Mouse (Mus musculus): ENCODE results near the gene Hfe. TPM values are rescaled to one million over a fixed set of nuclear protein-coding genes. Genes with fewer than 3 reads are reported as not detected.
A peak's percentile ranks its signal among the peaks of the same experiment; 100 is the strongest.
"Not testable (repeated sequence)": the region's sequence is repeated elsewhere in the genome, so short reads cannot be mapped to it uniquely, and the experiment has no call there.

The Hfe gene
- polyA plus RNA-seq, 1 experiment from 2014 or later, result 2.0 TPM

GRCm38 (mm10) chr13:23685121-23685861 lies 25.4 kb downstream of the Hfe start:
- peak overlapping the region; percentile 52 for H3K4me3 ChIP-seq
- H3K9me3 ChIP-seq (replicated peaks), result no peaks in the 10 kb centered on the region
- no peaks in the 10 kb centered on the region for H3K36me3 ChIP-seq
- peak; percentile 49 for DNase-seq (ENCODE audit: low spot score)
- H3K27ac ChIP-seq, result peak overlapping the region; percentile 91
- H3K27me3 ChIP-seq (ENCODE audit: low read depth, poor library complexity, severe bottlenecking), result no peaks in the 10 kb centered on the region
- H3K4me1 ChIP-seq, result peaks cover 20% of the 10 kb centered on the region
- WGBS, result 23% methylated on average over 15 of the region's 15 CpGs

GRCm38 (mm10) chr13:23684295-23684945 lies 26.2 kb downstream of the Hfe start:
- not testable (repeated sequence) for H3K27me3 ChIP-seq (ENCODE audit: low read depth, poor library complexity, severe bottlenecking); H3K36me3 ChIP-seq; H3K9me3 ChIP-seq (replicated peaks)
- Histone ChIP-seq H3K4me3 (peak overlapping the region; percentile 52), H3K27ac (peak overlapping the region; percentile 91), H3K4me1 (peaks cover 20% of the 10 kb centered on the region)
- DNase-seq (ENCODE audit: low spot score), result peak; percentile 59
- WGBS, result under 1% methylated on average over 22 of the region's 37 CpGs

DNA sequence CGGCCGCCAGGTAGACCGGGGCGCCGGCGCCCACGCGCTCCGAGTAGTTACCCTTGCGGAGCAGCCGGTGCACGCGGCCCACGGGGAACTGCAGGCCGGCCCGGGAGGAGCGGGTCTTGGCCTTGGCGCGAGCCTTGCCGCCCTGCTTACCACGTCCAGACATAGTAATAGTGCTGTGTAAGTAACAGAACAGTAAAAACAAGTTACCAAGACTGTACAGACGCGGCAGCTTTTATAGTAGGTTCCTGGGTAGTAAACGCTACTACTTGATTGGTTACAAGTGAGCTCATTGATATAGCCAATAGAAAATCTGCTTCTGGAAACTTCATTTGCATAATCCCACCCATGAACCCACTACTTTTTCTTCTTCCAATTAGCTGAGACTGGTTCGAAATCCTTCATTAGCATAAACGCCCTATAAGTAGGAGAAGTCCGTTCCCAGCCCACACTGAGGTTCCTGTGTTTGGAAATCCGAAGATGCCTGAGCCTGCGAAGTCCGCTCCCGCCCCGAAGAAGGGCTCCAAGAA lies 26.8 kb downstream of the Hfe start, which contains the start of the genes Hist1h2ac and Hist1h2bc:
Gene Hist1h2ac, minus strand, starts transcription at position 194 of the 527 bp plus-strand sequence.
Gene Hist1h2bc, plus strand, starts transcription at position 445 of the 527 bp plus-strand sequence.
- Histone ChIP-seq H3K4me3 (peak within 1 kb of the TSS; percentile 52), H3K36me3 (no peaks in the 10 kb centered on the region), H3K27me3 (ENCODE audit: low read depth, poor library complexity, severe bottlenecking) (no peaks in the 10 kb centered on the region), H3K4me1 (peaks cover 20% of the 10 kb centered on the region), H3K9me3 (replicated peaks) (no peaks in the 10 kb centered on the region), H3K27ac (peak within 1 kb of the TSS; percentile 91)
- WGBS, result 0% methylated on average over 32 of the region's 32 CpGs
- DNase-seq (ENCODE audit: low spot score), result peak; percentile 80

DNA sequence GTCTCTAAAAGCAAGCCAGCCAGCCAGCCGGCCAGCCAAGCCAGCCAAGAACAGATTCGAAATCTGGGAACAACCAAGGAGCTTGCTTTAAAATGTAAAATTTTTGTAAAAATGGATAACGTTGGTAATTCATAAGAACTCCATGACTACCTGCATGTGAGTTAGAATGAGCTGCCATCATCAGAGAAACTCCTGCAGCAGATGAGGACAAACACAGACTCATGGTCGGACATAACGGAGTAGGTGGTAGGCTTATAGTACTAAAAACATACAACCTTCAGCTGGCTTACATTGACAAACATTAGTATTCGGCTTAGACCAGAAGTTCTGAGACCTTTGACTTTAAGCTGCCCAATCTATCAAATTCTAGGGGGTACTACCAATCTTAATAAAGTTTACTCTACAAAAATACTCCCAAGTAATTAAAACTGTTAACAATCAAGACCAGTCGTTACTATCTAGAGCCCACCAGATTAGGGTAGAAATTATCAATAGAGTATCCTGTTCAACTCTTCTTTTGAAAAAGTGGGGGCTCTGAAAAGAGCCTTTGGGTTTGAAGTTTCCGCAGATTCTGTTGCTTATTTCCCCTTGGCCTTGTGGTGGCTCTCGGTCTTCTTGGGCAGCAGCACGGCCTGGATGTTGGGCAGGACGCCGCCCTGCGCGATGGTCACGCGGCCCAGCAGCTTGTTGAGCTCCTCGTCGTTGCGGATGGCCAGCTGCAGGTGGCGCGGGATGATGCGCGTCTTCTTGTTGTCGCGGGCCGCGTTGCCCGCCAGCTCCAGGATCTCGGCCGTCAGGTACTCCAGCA lies 27.5 kb downstream of the Hfe start:
- H3K27me3 ChIP-seq (ENCODE audit: low read depth, poor library complexity, severe bottlenecking); H3K9me3 ChIP-seq (replicated peaks); H3K36me3 ChIP-seq: not testable (repeated sequence)
- H3K4me1 ChIP-seq, result peaks cover 20% of the 10 kb centered on the region
- DNase-seq (ENCODE audit: low spot score), result peak; percentile 50
- 11% methylated on average over 17 of the region's 30 CpGs for WGBS
- H3K4me3 ChIP-seq, result peak overlapping the region; percentile 50
- peak overlapping the region; percentile 87 for H3K27ac ChIP-seq

DNA sequence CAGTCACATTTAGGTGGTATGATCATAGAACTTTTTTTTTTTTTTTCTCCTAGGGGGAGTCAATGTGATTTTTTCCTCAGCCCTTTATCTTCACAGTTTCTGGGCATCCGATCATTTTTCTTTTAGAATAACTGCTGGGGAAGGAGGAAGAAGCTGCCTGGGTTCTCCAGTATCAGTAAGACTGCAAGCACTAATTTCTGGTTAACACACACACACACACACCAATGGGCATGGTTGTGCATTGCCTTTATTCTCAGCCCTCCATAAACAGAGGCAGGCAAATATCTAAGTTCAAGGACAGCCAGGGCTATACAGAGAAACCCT lies 28.1 kb downstream of the Hfe start:
- WGBS, result 74% methylated on average over 1 of the region's 1 CpGs
- peak overlapping the region; percentile 87 for H3K27ac ChIP-seq
- no peaks in the 10 kb centered on the region for H3K36me3 ChIP-seq
- peaks cover 20% of the 10 kb centered on the region for H3K4me1 ChIP-seq
- H3K9me3 ChIP-seq (replicated peaks), result no peaks in the 10 kb centered on the region
- H3K27me3 ChIP-seq (ENCODE audit: low read depth, poor library complexity, severe bottlenecking), result no peaks in the 10 kb centered on the region
- DNase-seq (ENCODE audit: low spot score), result no peak
- peak overlapping the region; percentile 50 for H3K4me3 ChIP-seq

DNA sequence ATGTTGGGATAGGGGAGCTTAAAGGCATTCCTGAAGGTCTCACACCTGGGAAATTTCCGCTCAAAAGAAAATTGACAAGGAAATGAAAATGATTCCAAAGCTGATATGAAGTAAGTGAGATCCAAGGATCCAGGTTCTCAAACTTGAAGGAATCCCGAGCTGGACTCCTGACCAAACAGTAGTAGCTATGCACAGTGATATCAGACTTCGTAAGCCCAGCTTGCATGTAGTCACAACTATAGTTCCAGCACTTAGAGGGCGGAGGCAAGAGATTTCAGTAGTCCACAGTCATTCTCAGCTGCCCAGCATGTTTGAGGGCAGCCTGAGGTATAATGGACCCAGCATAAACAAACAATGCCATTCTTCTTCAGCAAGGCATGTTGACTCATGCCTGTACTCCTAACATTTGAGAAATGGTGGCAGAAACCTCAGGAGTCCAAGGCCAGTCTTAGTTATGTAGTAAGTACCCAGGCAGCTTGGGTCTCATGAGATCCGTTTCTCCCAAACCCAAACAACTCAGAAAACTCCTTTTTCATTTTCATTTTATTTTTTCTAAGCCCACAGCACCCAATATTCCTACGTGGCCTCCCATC lies 28.6 kb downstream of the Hfe start:
- Histone ChIP-seq H3K27me3 (ENCODE audit: low read depth, poor library complexity, severe bottlenecking) (no peaks in the 10 kb centered on the region), H3K9me3 (replicated peaks) (no peaks in the 10 kb centered on the region), H3K36me3 (no peaks in the 10 kb centered on the region), H3K27ac (peak overlapping the region; percentile 87; the same call in 1 of the 2 replicates), H3K4me3 (no peak overlapping the region), H3K4me1 (peaks cover 20% of the 10 kb centered on the region)
- no peak for DNase-seq (ENCODE audit: low spot score)
- 88% methylated on average over 6 of the region's 6 CpGs for WGBS

GRCm38 (mm10) chr13:23662536-23662935 lies 48.1 kb downstream of the Hfe start:
- 87% methylated on average over 3 of the region's 3 CpGs for WGBS
- DNase-seq (ENCODE audit: low spot score), result no peak

DNA sequence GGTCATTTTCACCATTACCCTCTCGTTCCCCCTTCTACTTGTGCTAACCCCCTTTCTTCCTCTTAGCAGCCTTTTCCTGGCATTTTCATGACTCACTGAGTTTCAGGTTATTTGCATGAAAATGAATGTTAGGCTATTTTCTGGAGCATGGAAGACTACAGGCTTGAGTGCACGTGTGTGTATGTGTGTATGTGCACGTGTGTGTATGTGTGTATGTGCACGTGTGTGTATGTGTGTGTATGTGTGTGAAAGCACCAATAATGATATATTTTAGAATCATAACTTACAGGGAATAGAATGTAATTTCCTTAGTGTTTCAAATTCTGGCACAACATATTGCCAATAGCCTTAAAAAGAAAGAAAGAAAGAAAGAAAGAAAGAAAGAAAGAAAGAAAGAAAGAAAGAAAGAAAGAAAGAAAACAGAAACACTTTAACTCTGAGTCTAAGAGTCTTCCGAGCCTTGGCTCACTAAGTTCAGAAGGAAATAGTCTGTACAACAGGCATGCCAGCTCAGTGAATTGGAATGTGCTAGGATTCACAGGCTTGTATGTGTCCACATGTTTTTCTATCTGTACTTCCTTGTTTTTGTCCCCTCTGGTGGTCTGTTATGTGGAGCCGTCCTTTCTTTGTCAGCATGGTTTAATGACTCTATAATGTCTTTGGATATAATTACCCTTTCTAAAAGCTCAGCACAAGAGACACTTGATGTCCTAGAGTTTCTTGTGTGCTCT lies 50.9 kb downstream of the Hfe start:
- H3K4me3 ChIP-seq, result no peak overlapping the region
- 81% methylated on average over 6 of the region's 6 CpGs for WGBS
- no peaks in the 10 kb centered on the region for H3K4me1 ChIP-seq
- no peak for DNase-seq (ENCODE audit: low spot score)
- H3K9me3 ChIP-seq (replicated peaks), result no peaks in the 10 kb centered on the region
- no peaks in the 10 kb centered on the region for H3K27me3 ChIP-seq (ENCODE audit: low read depth, poor library complexity, severe bottlenecking)
- no peak overlapping the region for H3K27ac ChIP-seq
- no peaks in the 10 kb centered on the region for H3K36me3 ChIP-seq

More at GRCm38 (mm10) chr13:23662536-23662935, 48.1 kb downstream of the Hfe start:
- Histone ChIP-seq H3K9me3 (replicated peaks) (no peaks in the 10 kb centered on the region), H3K4me3 (no peak overlapping the region), H3K27ac (no peak overlapping the region), H3K4me1 (no peaks in the 10 kb centered on the region), H3K36me3 (no peaks in the 10 kb centered on the region), H3K27me3 (ENCODE audit: low read depth, poor library complexity, severe bottlenecking) (no peaks in the 10 kb centered on the region)

Small RNA genes within 50 kb of the gene (microRNA-seq; reads per million reads assigned to microRNA genes)
- gene Gm44314 (not detected), gene Gm44350 (not detected), gene Gm44484 (0.88 reads per million)

Other genes starting within 250 kb of the Hfe start
- 0.08 and 0.10 TPM in 2 replicates for gene Btn1a1, start 245.0 kb downstream of the Hfe start, polyA plus RNA-seq (2016; fragmentation: Nextera tagmentation; extraction: Ambion mirVana)
- 0.99 and 1.9 TPM in 2 replicates for gene Btn2a2, start 222.0 kb downstream of the Hfe start, polyA plus RNA-seq (2016; fragmentation: Nextera tagmentation; extraction: Ambion mirVana)
- gene Hist1h4h, start 179.8 kb downstream of the Hfe start, polyA plus RNA-seq (2016; fragmentation: Nextera tagmentation; extraction: Ambion mirVana), result 2.4 and 4.5 TPM in 2 replicates
- gene Hist1h2af, start 176.9 kb downstream of the Hfe start, polyA plus RNA-seq (2016; fragmentation: Nextera tagmentation; extraction: Ambion mirVana), result 8.0 and 11.7 TPM in 2 replicates
- 4.7 and 5.3 TPM in 2 replicates for gene Hist1h3g, start 175.4 kb downstream of the Hfe start, polyA plus RNA-seq (2016; fragmentation: Nextera tagmentation; extraction: Ambion mirVana)
- gene Hist1h2bh, start 167.5 kb downstream of the Hfe start, polyA plus RNA-seq (2016; fragmentation: Nextera tagmentation; extraction: Ambion mirVana), result 0.56 and 0.69 TPM in 2 replicates
- 1.3 and 1.4 TPM in 2 replicates for gene Hist1h3f, start 166.8 kb downstream of the Hfe start, polyA plus RNA-seq (2016; fragmentation: Nextera tagmentation; extraction: Ambion mirVana)
- gene Hist1h4f, start 159.2 kb downstream of the Hfe start, polyA plus RNA-seq (2016; fragmentation: Nextera tagmentation; extraction: Ambion mirVana), result 0.73 and 1.3 TPM in 2 replicates
- 0.59 and 0.67 TPM in 2 replicates for gene Hist1h1d, start 157.6 kb downstream of the Hfe start, polyA plus RNA-seq (2016; fragmentation: Nextera tagmentation; extraction: Ambion mirVana)
- gene Hist1h3e, start 148.5 kb downstream of the Hfe start, polyA plus RNA-seq (2016; fragmentation: Nextera tagmentation; extraction: Ambion mirVana), result 5.6 and 7.8 TPM in 2 replicates
- gene Hist1h2ae, start 139.6 kb downstream of the Hfe start, polyA plus RNA-seq (2016; fragmentation: Nextera tagmentation; extraction: Ambion mirVana), result 109 and 113 TPM in 2 replicates
- 7.3 and 8.1 TPM in 2 replicates for gene Hist1h2bg, start 139.5 kb downstream of the Hfe start, polyA plus RNA-seq (2016; fragmentation: Nextera tagmentation; extraction: Ambion mirVana)
- gene Hist1h2bf, start 136.7 kb downstream of the Hfe start, polyA plus RNA-seq (2016; fragmentation: Nextera tagmentation; extraction: Ambion mirVana), result 2.4 and 3.5 TPM in 2 replicates
- 1.3 and 3.9 TPM in 2 replicates for gene Hist1h2ad, start 136.5 kb downstream of the Hfe start, polyA plus RNA-seq (2016; fragmentation: Nextera tagmentation; extraction: Ambion mirVana)
- gene Hist1h3d, start 135.1 kb downstream of the Hfe start, polyA plus RNA-seq (2016; fragmentation: Nextera tagmentation; extraction: Ambion mirVana), result 7.7 and 9.6 TPM in 2 replicates
- gene Hist1h4d, start 129.3 kb downstream of the Hfe start, polyA plus RNA-seq (2016; fragmentation: Nextera tagmentation; extraction: Ambion mirVana), result 109 and 120 TPM in 2 replicates
- gene Hist1h2be, start 89.7 kb downstream of the Hfe start, polyA plus RNA-seq (2016; fragmentation: Nextera tagmentation; extraction: Ambion mirVana), result 2.3 and 4.2 TPM in 2 replicates
- 19.6 and 20.6 TPM in 2 replicates for gene Hist1h1e, start 88.3 kb downstream of the Hfe start, polyA plus RNA-seq (2016; fragmentation: Nextera tagmentation; extraction: Ambion mirVana)
- gene Hist1h2ac, start 26.9 kb downstream of the Hfe start, polyA plus RNA-seq (2016; fragmentation: Nextera tagmentation; extraction: Ambion mirVana), result 0.60 and 0.98 TPM in 2 replicates
- gene Hist1h2bc, start 26.7 kb downstream of the Hfe start, polyA plus RNA-seq (2016; fragmentation: Nextera tagmentation; extraction: Ambion mirVana), result 16.9 and 17.0 TPM in 2 replicates
- 0.26 TPM in 1 of 2 replicates, not detected in the other for gene Hist1h1t, start 15.0 kb downstream of the Hfe start, polyA plus RNA-seq (2016; fragmentation: Nextera tagmentation; extraction: Ambion mirVana)
- gene Hist1h4c, start 12.4 kb downstream of the Hfe start, polyA plus RNA-seq (2016; fragmentation: Nextera tagmentation; extraction: Ambion mirVana), result 6.4 and 6.5 TPM in 2 replicates
- gene Hist1h1c, start 28.0 kb upstream of the Hfe start, polyA plus RNA-seq (2016; fragmentation: Nextera tagmentation; extraction: Ambion mirVana), result 8.6 and 11.8 TPM in 2 replicates
- gene Hist1h3c, start 34.7 kb upstream of the Hfe start, polyA plus RNA-seq (2016; fragmentation: Nextera tagmentation; extraction: Ambion mirVana), result 9.6 TPM in 2 replicates
- gene Hist1h2bb, start 35.9 kb upstream of the Hfe start, polyA plus RNA-seq (2016; fragmentation: Nextera tagmentation; extraction: Ambion mirVana), result 3.5 and 3.7 TPM in 2 replicates
- gene Hist1h2ab, start 40.3 kb upstream of the Hfe start, polyA plus RNA-seq (2016; fragmentation: Nextera tagmentation; extraction: Ambion mirVana), result 55.9 and 60.6 TPM in 2 replicates
- gene Hist1h3b, start 41.4 kb upstream of the Hfe start, polyA plus RNA-seq (2016; fragmentation: Nextera tagmentation; extraction: Ambion mirVana), result 6.3 and 9.7 TPM in 2 replicates
- 4.4 and 5.9 TPM in 2 replicates for gene Hist1h4b, start 46.2 kb upstream of the Hfe start, polyA plus RNA-seq (2016; fragmentation: Nextera tagmentation; extraction: Ambion mirVana)
- gene Hist1h4a, start 50.4 kb upstream of the Hfe start, polyA plus RNA-seq (2016; fragmentation: Nextera tagmentation; extraction: Ambion mirVana), result 0.51 and 0.62 TPM in 2 replicates
- gene Hist1h3a, start 51.5 kb upstream of the Hfe start, polyA plus RNA-seq (2016; fragmentation: Nextera tagmentation; extraction: Ambion mirVana), result 3.0 and 5.3 TPM in 2 replicates
- gene Hist1h1a, start 52.8 kb upstream of the Hfe start, polyA plus RNA-seq (2016; fragmentation: Nextera tagmentation; extraction: Ambion mirVana), result 2.1 and 4.0 TPM in 2 replicates
- gene Trim38, start 59.1 kb upstream of the Hfe start, polyA plus RNA-seq (2016; fragmentation: Nextera tagmentation; extraction: Ambion mirVana), result not detected in 2 replicates
- gene Slc17a2, start 96.1 kb upstream of the Hfe start, polyA plus RNA-seq (2016; fragmentation: Nextera tagmentation; extraction: Ambion mirVana), result 0.04 TPM in 1 of 2 replicates, not detected in the other
- gene Slc17a3, start 128.6 kb upstream of the Hfe start, polyA plus RNA-seq (2016; fragmentation: Nextera tagmentation; extraction: Ambion mirVana), result not detected in 2 replicates
- not detected in 2 replicates for gene Slc17a1, start 156.9 kb upstream of the Hfe start, polyA plus RNA-seq (2016; fragmentation: Nextera tagmentation; extraction: Ambion mirVana)
- not detected in 2 replicates for gene Slc17a4, start 204.2 kb upstream of the Hfe start, polyA plus RNA-seq (2016; fragmentation: Nextera tagmentation; extraction: Ambion mirVana)
- not detected in 2 replicates for gene Hist1h2ba, start 223.3 kb upstream of the Hfe start, polyA plus RNA-seq (2016; fragmentation: Nextera tagmentation; extraction: Ambion mirVana)
- not detected in 2 replicates for gene Hist1h2aa, start 223.6 kb upstream of the Hfe start, polyA plus RNA-seq (2016; fragmentation: Nextera tagmentation; extraction: Ambion mirVana)

Data from limb, embryonic 10.5 days (tissue).